Mouse (Mus musculus) right cerebral cortex, adult 18-20 months (tissue): Measurements from ENCODE around the gene Ugcg.

ENCODE experiments used
- DNase-seq: peaks from one replicate; pipeline ENCODE4 v3.0.0; 2022; ENCODE audit warnings: mixed read lengths

The Ugcg gene

GRCm38 (mm10) chr4:59231266-59232055, 42.4 kb downstream of the Ugcg start:
- DNase-seq, result no peak

GRCm38 (mm10) chr4:59234014-59234413, 45.0 kb downstream of the Ugcg start:
- no peak for DNase-seq

DNA sequence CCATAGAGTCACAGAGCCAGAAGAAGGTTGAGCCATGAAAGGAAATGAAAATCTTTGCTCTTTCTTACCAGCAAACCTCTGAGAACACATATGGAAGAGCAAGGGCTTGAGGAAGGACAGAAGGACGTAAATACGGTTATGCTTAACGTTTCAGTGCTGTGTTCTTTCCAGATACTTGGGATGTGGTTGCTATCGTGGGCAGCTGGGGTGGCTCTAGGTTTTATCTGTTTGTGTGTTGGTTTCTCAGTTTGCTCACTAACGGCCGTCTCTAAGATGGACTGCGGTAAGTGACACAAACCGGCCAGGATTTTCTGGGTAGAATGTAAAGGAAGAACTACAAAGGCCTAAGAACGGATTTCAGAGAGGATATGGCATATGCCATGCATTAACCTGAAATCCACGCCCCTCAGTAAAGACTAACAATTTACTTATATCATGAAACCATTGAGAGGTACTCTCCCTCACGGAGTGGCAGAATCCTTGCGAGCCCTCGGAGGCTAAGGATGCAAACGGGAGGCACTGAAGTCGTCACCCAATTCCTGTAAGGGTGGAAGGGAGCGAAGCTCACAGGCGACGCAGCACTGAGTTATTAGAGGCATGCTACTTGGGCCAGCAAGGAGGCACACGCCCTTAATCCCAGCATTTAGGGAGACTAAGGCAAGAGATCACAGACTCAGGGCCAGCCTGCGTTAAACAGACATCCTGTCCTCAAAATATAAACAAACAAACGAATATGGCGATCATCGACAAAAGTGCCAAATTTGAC, 45.6 kb downstream of the Ugcg start:
- DNase-seq, result no peak

- DNase-seq, result no peak
Observed at GRCm38 (mm10) chr4:59236362-59236761, 47.3 kb downstream of the Ugcg start.

GRCm38 (mm10) chr4:59238641-59239311, 49.7 kb downstream of the Ugcg start:
- no peak for DNase-seq

GRCm38 (mm10) chr4:59239312-59239728, 50.3 kb downstream of the Ugcg start:
- DNase-seq, result no peak

DNA sequence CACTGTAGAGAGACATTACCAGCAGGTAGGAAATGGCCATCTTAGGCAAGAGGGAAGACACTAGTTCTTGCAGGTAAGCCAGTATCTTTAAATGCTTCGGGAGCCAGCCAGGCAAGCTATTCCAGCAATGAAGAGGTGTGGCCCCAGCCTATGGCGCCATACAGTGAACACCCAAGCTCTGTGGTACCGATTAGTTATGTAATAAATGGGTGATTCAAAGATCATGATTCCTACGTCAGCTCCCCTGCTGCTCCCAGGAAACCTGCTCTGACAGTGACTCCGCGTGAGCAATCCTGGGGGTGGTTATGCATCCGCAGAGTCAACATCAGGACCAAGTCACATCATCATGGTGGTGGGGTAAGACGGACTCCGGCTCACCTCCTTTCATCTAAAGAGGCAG, 51.1 kb downstream of the Ugcg start:
- no peak for DNase-seq

- no peak for DNase-seq
Observed at GRCm38 (mm10) chr4:59241096-59241495, 52.0 kb downstream of the Ugcg start.

DNA sequence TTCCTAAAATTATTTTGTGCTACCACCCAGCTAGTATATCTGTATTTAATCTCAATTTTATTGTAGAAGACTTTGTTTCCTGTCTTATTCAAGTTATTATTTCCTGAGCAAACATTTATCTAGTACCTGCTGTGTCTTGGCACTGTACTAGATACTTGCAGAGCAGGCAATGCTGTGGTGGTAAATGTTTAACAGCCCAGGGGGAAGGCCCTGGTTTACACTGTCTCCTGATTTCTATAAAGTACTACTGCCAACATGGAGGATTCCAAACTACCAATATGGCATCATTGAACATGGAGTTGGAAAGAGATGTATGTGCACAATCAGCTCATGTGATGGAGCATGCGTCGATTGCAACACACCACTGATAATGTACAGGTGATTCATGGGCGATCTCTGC, 53.2 kb downstream of the Ugcg start:
- DNase-seq, result no peak

DNA sequence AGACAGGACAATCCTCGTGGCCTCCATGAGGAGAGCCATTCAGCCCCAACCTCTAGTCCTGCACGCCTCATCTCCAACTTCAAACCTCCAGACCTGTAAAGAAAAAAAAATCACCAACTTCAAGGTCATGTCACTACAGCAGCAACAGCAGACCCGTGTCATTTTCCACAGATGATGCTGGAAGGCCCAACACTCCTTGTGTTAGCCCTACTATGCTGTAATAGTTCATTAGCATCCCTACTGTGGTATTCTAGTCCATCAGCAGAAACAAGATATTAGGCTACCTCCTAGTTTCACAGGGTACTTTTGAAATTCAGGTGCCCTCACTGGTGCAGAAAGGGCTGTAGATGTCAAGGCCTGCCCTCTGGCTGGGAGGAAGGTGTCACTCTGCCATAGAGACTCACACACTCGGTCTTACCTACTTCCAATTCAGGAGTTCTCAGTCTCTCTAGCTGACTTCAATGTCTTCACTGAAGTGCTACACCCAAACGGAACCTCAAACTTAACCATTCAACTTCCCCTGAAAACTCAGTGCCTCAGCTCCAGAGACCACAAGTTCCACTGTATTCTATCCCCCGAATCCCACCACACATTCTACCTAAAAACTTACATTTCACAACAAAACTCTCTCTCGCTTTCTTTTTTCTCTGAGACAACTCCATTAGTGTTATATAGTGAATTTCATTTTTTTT, 54.9 kb downstream of the Ugcg start:
- DNase-seq, result no peak

DNA sequence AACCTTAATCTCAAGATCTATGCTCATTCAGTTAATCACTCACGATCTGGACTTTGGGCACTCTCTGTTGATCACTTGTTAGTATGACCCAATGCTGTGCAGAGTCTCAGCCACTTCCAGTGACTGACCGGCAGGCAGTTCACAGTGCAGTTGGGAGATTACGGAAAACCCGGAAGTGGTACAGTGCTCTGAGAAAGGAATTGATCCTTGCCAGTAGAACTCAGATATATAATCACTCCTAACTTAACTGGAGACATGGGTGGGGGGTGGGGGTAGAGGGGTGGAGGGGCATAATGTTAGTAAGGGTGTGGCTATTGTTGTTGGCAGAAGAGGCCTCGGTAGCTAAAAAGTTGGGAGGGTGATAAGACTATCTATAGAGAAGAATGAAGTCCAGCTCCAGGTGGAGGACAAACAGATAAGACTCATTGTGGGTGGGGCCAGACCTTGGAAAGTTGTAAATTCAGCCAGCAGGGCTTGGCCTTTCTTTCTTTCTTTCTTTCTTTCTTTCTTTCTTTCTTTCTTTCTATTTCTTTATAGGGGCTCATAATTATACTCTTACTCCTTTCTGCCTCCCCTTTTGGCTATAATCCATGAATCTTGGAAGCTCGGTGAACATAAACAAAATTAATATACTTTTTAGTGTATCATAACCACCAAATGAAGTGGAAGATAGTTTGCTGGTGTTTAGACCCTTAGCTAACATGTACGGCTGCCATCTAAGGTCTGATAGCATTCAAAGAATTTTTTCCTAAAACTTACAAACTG, 55.9 kb downstream of the Ugcg start:
- no peak for DNase-seq

DNA sequence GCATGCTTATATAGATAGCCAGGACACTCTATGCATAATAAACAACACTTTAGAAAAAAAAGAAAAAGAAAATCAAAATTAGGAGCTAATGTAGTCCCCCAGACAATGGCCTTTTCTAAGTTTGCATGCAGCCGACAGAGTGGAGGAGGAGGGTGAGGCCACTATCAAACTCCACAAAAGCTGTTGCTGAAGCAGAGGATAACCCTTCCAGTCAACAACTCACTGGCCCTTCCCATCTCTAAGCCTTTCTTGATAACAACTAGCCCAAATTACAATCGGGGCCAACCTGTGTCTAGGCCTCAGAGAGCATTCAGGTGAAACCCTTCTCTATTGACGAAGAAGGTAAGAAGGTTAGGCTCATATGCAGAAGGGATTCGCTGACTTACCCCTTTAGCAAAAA, 56.7 kb downstream of the Ugcg start:
- no peak for DNase-seq

- no peak for DNase-seq
Observed at GRCm38 (mm10) chr4:59247545-59247944, 58.5 kb downstream of the Ugcg start.

GRCm38 (mm10) chr4:59248035-59248434, 59.0 kb downstream of the Ugcg start:
- DNase-seq, result no peak

- no peak for DNase-seq
Observed at GRCm38 (mm10) chr4:59252386-59253054, 63.5 kb downstream of the Ugcg start.

- DNase-seq, result no peak
Observed at GRCm38 (mm10) chr4:59253055-59253434, 64.0 kb downstream of the Ugcg start.

- DNase-seq, result no peak
Observed at GRCm38 (mm10) chr4:59254397-59254796, 65.3 kb downstream of the Ugcg start.

- DNase-seq, result no peak
Observed at GRCm38 (mm10) chr4:59255988-59256387, 66.9 kb downstream of the Ugcg start.

DNA sequence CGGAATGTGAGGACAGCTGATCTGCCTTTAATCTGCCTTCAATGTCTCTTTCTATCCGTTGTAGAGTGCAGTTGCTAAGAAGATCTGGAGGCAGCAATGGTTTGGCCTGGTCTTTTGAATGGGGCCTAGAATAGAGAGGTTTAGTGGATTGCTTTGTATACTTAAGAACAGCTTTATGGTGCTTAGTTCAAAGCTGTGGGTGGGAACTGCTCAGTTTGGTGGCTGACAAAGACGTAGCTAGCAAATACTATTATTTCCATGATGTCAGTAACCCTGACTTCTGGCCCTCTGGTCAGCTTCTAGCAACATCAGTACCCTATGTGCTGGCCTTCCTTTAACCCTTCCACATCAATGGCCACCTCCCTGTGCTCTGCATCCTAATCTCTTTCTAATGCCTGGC, 68.8 kb downstream of the Ugcg start:
- DNase-seq, result no peak

DNA sequence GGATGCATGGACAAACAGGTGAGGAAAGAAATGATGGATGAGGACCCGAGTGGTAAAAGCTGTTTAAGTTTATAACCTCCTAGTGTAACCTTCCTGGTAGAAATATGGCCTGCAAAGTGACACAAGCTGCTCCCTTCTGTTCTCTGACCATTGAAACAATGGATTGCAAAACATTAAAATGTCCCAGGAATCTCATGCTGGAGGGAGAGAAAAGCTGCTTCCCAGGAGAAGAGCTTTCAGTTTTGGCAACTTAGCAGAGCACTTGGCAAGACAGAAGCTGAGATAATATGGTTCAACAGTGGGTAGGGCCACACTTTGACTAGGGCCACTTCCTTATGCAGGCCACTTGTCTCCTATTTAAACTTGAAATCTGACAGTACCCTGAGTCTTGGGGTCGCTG, 69.7 kb downstream of the Ugcg start:
- no peak for DNase-seq

DNA sequence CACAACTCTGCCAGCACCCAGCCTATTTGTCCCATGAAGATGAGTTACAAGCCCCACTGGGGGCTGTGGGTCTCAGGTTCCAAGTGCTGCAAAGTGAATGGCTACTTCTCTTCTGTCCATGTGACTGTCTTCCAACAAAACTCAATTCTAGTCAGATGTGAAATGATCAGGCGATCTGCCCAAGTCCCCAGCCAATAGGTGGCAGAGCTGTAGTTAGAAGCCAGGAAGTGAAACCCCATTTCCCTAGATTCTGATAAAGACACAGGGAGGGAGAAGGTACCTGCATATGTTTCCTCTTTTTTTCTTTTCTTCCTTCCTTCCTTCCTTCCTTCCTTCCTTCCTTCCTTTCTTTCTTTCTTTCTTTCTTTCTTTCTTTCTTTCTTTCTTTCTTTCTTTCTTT, 70.7 kb downstream of the Ugcg start:
- DNase-seq, result no peak
